Mouse (Mus musculus): ENCODE data around the gene Aifm2. TPM values are rescaled to one million over a fixed set of nuclear protein-coding genes. Genes with fewer than 3 reads are reported as not detected.

The Aifm2 gene
- total RNA-seq, 2 experiments from 2014 or later, result 6.7 to 10.3 TPM

- TF ChIP-seq CTCF (IDR thresholded peaks at IDR 0.05), result no peak
- Histone ChIP-seq H3K27ac (no peak overlapping the region), H3K4me3 (no peak overlapping the region)
- DNase-seq (ENCODE audit: extremely low spot score in 1 of 2, low spot score in 2 of 2), result no peak
- intact Hi-C loops (cut with DNase I), result no loop called here
These were observed 7.2 kb downstream of the Aifm2 start for GRCm38 (mm10) chr10:61722215-61722614.

- DNase-seq (ENCODE audit: extremely low spot score in 1 of 2, low spot score in 2 of 2), result no peak
- intact Hi-C loops (cut with DNase I), result no loop called here
- no peak overlapping the region for H3K27ac ChIP-seq
- H3K4me3 ChIP-seq, result no peak overlapping the region
- no peak for TF ChIP-seq CTCF (IDR thresholded peaks at IDR 0.05)
These were observed 8.2 kb downstream of the Aifm2 start for GRCm38 (mm10) chr10:61723271-61723670.

- Histone ChIP-seq H3K4me3 (no peak overlapping the region), H3K27ac (no peak overlapping the region)
- no peak for TF ChIP-seq CTCF (IDR thresholded peaks at IDR 0.05)
- DNase-seq (ENCODE audit: extremely low spot score in 1 of 2, low spot score in 2 of 2), result no peak
- intact Hi-C loops (cut with DNase I), result no loop called here
These were observed 14.1 kb downstream of the Aifm2 start for GRCm38 (mm10) chr10:61729181-61729580.

- Histone ChIP-seq H3K27ac (no peak overlapping the region), H3K4me3 (no peak overlapping the region)
- intact Hi-C loops (cut with DNase I), result no loop called here
- TF ChIP-seq CTCF (IDR thresholded peaks at IDR 0.05), result no peak
- no peak for DNase-seq (ENCODE audit: extremely low spot score in 1 of 2, low spot score in 2 of 2)
These were observed 15.1 kb downstream of the Aifm2 start for GRCm38 (mm10) chr10:61730171-61730570.

- intact Hi-C loops (cut with DNase I), result no loop called here
- no peak for DNase-seq (ENCODE audit: extremely low spot score in 1 of 2, low spot score in 2 of 2)
- Histone ChIP-seq H3K4me3 (no peak overlapping the region), H3K27ac (no peak overlapping the region)
- peak; percentile 72 for TF ChIP-seq CTCF (IDR thresholded peaks at IDR 0.05)
These were observed 19.3 kb downstream of the Aifm2 start for GRCm38 (mm10) chr10:61734377-61734776.

GRCm38 (mm10) chr10:61736671-61737078, 21.6 kb downstream of the Aifm2 start:
- DNase-seq (ENCODE audit: extremely low spot score in 1 of 2, low spot score in 2 of 2), result peak; percentile 24 to 51
- H3K4me3 ChIP-seq, result no peak overlapping the region
- TF ChIP-seq CTCF (IDR thresholded peaks at IDR 0.05), result no peak
- no peak overlapping the region for H3K27ac ChIP-seq
- intact Hi-C loops (cut with DNase I), result no loop called here

- no peak for TF ChIP-seq CTCF (IDR thresholded peaks at IDR 0.05)
- no peak for DNase-seq (ENCODE audit: extremely low spot score in 1 of 2, low spot score in 2 of 2)
- no peak overlapping the region for H3K4me3 ChIP-seq
- intact Hi-C loops (cut with DNase I), result no loop called here
- H3K27ac ChIP-seq, result no peak overlapping the region
These were observed 22.5 kb downstream of the Aifm2 start for GRCm38 (mm10) chr10:61737537-61737936.

- intact Hi-C loops (cut with DNase I), result no loop called here
- DNase-seq (ENCODE audit: extremely low spot score in 1 of 2, low spot score in 2 of 2), result no peak
- Histone ChIP-seq H3K27ac (no peak overlapping the region), H3K4me3 (no peak overlapping the region)
- no peak for TF ChIP-seq CTCF (IDR thresholded peaks at IDR 0.05)
These were observed 23.1 kb downstream of the Aifm2 start for GRCm38 (mm10) chr10:61738126-61738525.

- no peak overlapping the region for H3K4me3 ChIP-seq
- DNase-seq (ENCODE audit: extremely low spot score in 1 of 2, low spot score in 2 of 2), result no peak
- intact Hi-C loops (cut with DNase I), result no loop called here
- H3K27ac ChIP-seq, result no peak overlapping the region
- TF ChIP-seq CTCF (IDR thresholded peaks at IDR 0.05), result no peak
These were observed 26.2 kb downstream of the Aifm2 start for GRCm38 (mm10) chr10:61741306-61741705.

- no peak; the same call in none of the 2 replicates for TF ChIP-seq CTCF (IDR thresholded peaks at IDR 0.05)
- Histone ChIP-seq H3K27ac (no peak overlapping the region), H3K4me3 (no peak overlapping the region)
- intact Hi-C loops (cut with DNase I), result no loop called here
- no peak for DNase-seq (ENCODE audit: extremely low spot score in 1 of 2, low spot score in 2 of 2)
These were observed 26.8 kb downstream of the Aifm2 start for GRCm38 (mm10) chr10:61741873-61742272.

- TF ChIP-seq CTCF (IDR thresholded peaks at IDR 0.05), result no peak
- intact Hi-C loops (cut with DNase I), result no loop called here
- Histone ChIP-seq H3K4me3 (no peak overlapping the region), H3K27ac (no peak overlapping the region)
- DNase-seq (ENCODE audit: extremely low spot score in 1 of 2, low spot score in 2 of 2), result no peak
These were observed 27.3 kb downstream of the Aifm2 start for GRCm38 (mm10) chr10:61742336-61742735.

- TF ChIP-seq CTCF (IDR thresholded peaks at IDR 0.05), result peak; percentile 36
- Histone ChIP-seq H3K4me3 (no peak overlapping the region), H3K27ac (no peak overlapping the region)
- intact Hi-C loops (cut with DNase I), result no loop called here
- DNase-seq (ENCODE audit: extremely low spot score in 1 of 2, low spot score in 2 of 2), result no peak
These were observed 30.1 kb downstream of the Aifm2 start for GRCm38 (mm10) chr10:61745133-61745532.

- TF ChIP-seq CTCF (IDR thresholded peaks at IDR 0.05), result no peak
- Histone ChIP-seq H3K27ac (no peak overlapping the region), H3K4me3 (no peak overlapping the region)
- no peak for DNase-seq (ENCODE audit: extremely low spot score in 1 of 2, low spot score in 2 of 2)
- intact Hi-C loops (cut with DNase I), result no loop called here
These were observed 32.2 kb downstream of the Aifm2 start for GRCm38 (mm10) chr10:61747302-61747701.

GRCm38 (mm10) chr10:61750014-61750413, 35.0 kb downstream of the Aifm2 start:
- no peak for TF ChIP-seq CTCF (IDR thresholded peaks at IDR 0.05)
- intact Hi-C loops (cut with DNase I), result no loop called here
- DNase-seq (ENCODE audit: extremely low spot score in 1 of 2, low spot score in 2 of 2), result no peak
- no peak overlapping the region for H3K27ac ChIP-seq
- H3K4me3 ChIP-seq, result no peak overlapping the region

Data from left cerebral cortex, adult 2 months (tissue).